Mouse (Mus musculus) regulatory T cell (primary cell): Measurements from ENCODE around the gene Trp53rkb.
"Not testable (repeated sequence)": the region's sequence is repeated elsewhere in the genome, so short reads cannot be mapped to it uniquely, and the experiment has no call there.

Experiments used
- in situ Hi-C: fragments of 300-600 bp; cut with MboI, MseI; formaldehyde crosslinking; loops from one replicate; pipeline ENCODE4 v1.15.1; 2025; ENCODE audit warnings: high pct_unique_total_duplicates

The Trp53rkb gene

GRCm38 (mm10) chr2:166792355-166792754, at the start of gene Trp53rkb:
TSS of gene Trp53rkb (plus strand) at chr2:166792531.
- in situ Hi-C loops, result no loop called here

GRCm38 (mm10) chr2:166743504-166743903, 48.8 kb upstream of the Trp53rkb start:
- in situ Hi-C loops, result no loop called here

GRCm38 (mm10) chr2:166744433-166744832, 47.9 kb upstream of the Trp53rkb start:
- in situ Hi-C loops, result no loop called here

DNA sequence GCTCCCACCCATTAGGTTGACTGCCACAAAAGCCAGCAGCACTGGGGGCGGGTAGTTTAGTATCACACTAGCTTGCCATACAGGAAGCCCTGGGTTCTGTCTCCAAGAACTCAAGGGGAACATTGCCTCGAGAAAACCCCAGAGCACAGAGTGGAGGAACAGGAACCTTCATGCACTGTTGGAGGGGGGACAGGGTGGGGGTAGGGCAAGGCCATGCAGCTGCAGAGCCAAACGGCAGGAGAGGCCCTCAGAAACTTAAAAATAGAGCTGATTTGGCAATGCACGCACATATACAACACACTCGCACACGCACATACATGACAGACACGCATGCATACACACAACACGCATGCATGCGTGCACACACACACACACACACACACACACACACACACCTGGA, 46.5 kb upstream of the Trp53rkb start:
- in situ Hi-C loops, result no loop called here

GRCm38 (mm10) chr2:166746261-166746913, 45.9 kb upstream of the Trp53rkb start:
- in situ Hi-C loops, result not testable (repeated sequence)

GRCm38 (mm10) chr2:166750620-166751191, 41.6 kb upstream of the Trp53rkb start:
- in situ Hi-C loops, result no loop called here

GRCm38 (mm10) chr2:166754194-166754593, 38.1 kb upstream of the Trp53rkb start:
- in situ Hi-C loops, result no loop called here

DNA sequence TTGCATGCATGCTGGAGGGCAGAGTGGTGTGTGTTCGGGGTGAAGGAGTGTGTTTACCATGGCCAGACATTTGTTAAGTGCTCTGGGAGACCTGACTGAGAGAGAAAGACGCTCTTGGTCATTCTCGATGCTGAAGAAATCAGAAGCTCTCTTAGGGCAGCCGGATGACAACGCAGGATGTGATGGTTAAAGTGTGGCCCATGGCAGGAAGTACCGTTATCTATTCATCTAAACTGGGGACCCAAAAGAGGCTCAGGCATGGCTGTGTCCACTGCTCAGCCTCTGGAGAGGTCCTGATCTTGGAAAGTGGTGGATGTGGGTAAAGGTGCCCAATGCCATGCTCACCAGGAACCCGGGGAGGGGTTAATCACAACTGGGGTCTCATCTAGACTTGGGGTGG, 37.6 kb upstream of the Trp53rkb start:
- in situ Hi-C loops, result no loop called here

- in situ Hi-C loops, result no loop called here
Observed at GRCm38 (mm10) chr2:166757969-166758368, 34.4 kb upstream of the Trp53rkb start.

- in situ Hi-C loops, result no loop called here
Observed at GRCm38 (mm10) chr2:166764051-166764450, 28.3 kb upstream of the Trp53rkb start.

DNA sequence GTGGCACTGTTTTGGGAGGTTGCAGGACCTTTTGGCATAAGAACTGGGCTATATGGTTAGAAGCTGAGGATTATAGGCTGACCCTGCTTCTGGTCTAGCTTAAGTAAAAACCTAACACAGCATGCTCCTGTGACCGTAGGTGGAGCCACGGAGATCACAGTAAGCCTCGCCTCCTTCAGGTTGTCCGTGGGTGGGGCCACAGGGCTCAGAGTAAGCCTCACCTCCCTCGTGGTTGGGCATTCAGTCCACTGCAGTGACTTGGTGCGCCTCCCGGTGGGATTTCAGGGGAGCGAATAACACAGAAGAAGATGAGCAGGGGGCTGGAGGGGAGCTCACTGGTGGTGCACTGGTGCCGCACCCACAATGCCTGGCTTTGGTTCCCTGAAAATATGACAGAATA, 24.7 kb upstream of the Trp53rkb start:
- in situ Hi-C loops, result no loop called here

GRCm38 (mm10) chr2:166771396-166771795, 20.9 kb upstream of the Trp53rkb start:
- in situ Hi-C loops, result no loop called here

DNA sequence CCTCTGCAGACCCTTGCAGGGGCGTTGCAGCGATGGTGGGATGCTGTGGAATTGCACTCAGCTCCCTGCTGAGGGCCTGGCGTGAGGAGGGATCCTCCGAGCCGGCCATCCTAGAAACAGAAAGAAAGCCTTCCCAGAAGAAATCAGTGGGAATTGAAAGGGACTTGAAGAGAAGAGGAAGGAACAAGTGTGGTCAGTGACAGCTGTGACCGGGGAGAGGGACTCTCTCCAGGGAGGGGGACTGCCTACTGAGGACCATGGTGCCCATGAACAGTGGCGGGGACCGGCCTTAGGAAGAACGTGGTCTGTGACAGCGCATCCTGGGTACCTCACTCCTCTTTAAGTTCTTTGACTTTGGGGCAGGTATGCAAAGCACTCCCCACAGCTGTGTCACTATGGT, 18.7 kb upstream of the Trp53rkb start:
- in situ Hi-C loops, result no loop called here

GRCm38 (mm10) chr2:166774275-166774674, 18.1 kb upstream of the Trp53rkb start:
- in situ Hi-C loops, result no loop called here

- in situ Hi-C loops, result loop anchor here (5.0 kb wide), 1 partner anchor 178 kb away; no protein-coding TSS in a partner anchor
Observed at GRCm38 (mm10) chr2:166775357-166775893, 16.9 kb upstream of the Trp53rkb start.

- in situ Hi-C loops, result loop anchor here (5.0 kb wide), 1 partner anchor 179 kb away; no protein-coding TSS in a partner anchor
Observed at GRCm38 (mm10) chr2:166776272-166776671, 16.1 kb upstream of the Trp53rkb start.

DNA sequence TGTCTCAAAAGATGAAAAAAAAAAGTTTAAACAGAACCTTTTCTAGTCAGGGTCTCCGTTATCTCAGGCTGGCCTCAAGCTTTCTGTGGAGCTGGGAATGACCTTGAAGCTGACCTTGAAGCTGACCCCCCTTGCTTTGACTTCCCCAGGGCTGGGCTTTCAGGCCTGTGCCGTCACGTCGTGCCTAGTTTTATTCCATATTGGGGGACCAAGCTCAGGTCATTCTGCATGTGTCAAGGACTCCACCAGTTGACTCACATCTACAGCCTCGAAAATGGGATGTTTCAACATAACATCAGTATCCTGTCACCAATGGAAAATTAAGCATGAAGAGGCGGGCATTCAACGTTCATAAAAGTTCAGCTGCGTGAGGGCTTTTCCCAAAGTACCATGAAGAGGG, 12.4 kb upstream of the Trp53rkb start:
- in situ Hi-C loops, result loop anchor here (5.0 kb wide), 2 partner anchors 53 to 183 kb away; no protein-coding TSS in a partner anchor

DNA sequence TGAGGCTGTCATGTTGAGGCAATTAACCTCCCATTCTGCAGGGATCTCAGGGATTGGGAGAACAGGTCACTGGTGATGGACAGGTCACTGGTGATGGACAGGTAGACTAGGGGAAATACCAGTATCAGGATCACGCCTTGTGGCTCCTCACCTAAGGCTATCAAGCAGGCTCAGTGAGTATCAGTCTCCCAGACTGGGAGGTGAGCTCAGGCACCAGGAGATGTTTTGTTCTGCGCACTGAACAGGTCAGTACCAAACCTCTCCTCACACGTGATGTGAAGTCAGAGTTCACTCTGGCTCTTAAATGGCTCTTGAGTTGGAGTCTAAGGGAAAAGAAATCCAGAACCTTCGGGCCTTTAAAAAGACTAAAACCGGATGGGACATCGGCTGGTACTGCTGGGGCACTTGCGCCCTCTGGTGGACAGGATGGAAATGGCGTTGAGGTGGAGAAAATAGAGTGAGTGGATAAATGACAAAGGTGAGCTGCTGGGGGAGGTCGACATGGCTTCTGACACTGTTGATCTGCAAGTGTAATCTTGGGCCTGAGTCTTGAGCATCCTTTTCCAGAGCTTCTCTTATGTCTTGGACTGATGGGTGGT, 11.3 kb upstream of the Trp53rkb start:
- in situ Hi-C loops, result loop anchor here (5.0 kb wide), 1 partner anchor 54 kb away; no protein-coding TSS in a partner anchor

DNA sequence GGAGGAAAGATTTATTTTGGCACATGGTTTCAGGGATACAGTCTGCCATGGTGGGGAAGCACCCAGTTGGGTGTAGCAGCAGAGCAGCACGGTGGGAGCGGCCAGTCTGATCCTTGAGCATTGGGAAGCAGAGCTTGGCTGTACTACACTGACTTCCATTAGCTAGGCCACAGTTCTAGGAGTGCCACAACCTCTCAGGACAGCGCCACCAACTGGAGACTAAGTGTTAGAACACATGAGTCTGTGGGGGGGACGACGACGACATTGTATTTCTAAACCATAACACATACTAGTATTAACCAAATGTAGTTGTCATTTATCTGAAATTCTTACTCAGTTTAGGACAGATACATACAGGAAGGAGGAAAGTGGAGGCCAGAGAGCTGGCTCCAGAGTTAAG, 8.0 kb upstream of the Trp53rkb start:
- in situ Hi-C loops, result loop anchor here (5.0 kb wide), 1 partner anchor 57 kb away; no protein-coding TSS in a partner anchor

DNA sequence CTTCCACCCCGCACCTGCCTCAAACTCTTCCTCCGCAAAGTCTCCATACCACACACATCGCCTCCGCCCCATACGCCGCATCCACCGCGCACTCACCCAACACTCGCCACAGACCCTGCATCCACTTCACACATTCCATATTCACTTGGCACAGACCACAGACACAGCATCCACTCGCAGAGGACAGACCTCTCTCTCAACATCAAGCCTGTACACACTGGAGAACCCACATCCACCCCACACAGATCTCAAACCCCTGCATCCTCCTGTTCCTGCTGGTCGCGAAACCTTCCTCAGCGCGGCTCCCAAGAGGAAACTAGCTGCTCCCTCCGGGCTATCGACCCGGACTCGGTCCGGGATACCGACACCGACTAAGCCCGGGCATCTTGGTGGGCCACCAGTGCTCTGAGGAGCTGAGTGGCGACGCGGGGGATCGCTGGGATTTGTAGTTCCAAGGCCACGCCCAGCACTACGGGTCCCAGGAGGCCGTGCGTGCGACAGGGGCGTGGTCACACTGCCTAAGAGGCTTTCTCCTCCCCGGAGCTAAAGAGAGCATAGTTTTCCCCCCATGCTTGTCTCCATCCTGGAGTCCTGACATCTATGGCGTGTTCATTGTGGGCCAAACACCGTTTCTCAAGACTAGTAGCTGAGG, 5.9 kb upstream of the Trp53rkb start:
- in situ Hi-C loops, result no loop called here

- in situ Hi-C loops, result no loop called here
Observed at GRCm38 (mm10) chr2:166791738-166792137, 593 bp upstream of the Trp53rkb start.
